In the genomic region with DNA sequence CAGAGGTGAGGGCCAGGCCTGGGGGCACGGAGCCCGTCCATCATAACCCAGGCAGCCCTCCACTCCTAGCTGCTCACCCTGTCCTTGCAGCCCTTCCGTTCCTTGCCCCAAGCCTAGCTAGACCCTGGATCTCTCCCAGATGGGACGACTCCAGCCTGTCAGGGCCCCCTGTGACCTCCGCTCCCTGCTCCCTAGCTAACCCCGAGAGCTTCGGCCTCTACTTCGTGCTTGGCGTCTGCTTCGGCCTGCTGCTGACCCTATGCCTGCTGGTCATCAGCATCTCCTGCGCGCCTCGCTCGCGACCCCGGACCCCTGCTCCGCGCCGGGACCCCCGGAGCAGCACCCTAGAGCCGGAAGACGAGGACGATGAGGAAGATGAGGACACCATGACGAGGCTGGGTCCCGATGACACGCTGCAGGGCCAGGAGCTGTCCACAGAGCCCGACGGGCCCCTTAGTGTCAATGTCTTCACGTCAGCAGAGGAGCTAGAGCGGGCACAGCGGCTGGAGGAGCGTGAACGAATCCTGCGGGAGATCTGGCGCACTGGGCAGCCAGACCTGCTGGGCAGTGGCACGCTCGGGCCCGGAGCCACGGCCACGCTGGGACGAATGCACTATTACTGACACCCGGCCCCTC, we compare ENCODE assay signal across 8 mouse cellular contexts. TPM values are rescaled to one million over a fixed set of nuclear protein-coding genes. Genes with fewer than 3 reads are reported as not detected.
DNase-seq lines count a peak whose midpoint lies in the region; ATAC-seq lines count a peak whose summit lies in the region.

No protein-coding gene starts in this region.

- peak overlapping the region; percentile 80 for H3K9ac ChIP-seq in heart, embryonic 14.5 days (ENCODE audit: low read length)
- H3K9ac ChIP-seq in limb, embryonic 13.5 days = peak overlapping the region; percentile 90
- H3K9ac ChIP-seq in neural tube, embryonic 13.5 days = peak overlapping the region; percentile 68

- peaks cover 5% of the 10 kb centered on the region; the same call in 1 of the 2 replicates for H3K36me3 ChIP-seq in heart, embryonic 14.5 days (ENCODE audit: control insufficient read depth, insufficient read depth, low read length)
- peaks cover 31% of the 10 kb centered on the region for H3K36me3 ChIP-seq in limb, embryonic 13.5 days
- no peaks in the 10 kb centered on the region for H3K36me3 ChIP-seq in neural tube, embryonic 13.5 days

- H3K4me3 ChIP-seq in heart, embryonic 14.5 days (ENCODE audit: control insufficient read depth in 1 of 2, insufficient read depth in 1 of 2, low read depth in 1 of 2, low read length in 2 of 2) = peak overlapping the region; percentile 56 to 67
- peak overlapping the region; percentile 79 for H3K4me3 ChIP-seq in limb, embryonic 13.5 days
- peak overlapping the region; percentile 46 for H3K4me3 ChIP-seq in neural tube, embryonic 13.5 days

- H3K27ac ChIP-seq in heart, embryonic 14.5 days (replicated peaks in 1 of 2; ENCODE audit: control insufficient read depth in 1 of 2, insufficient read depth in 1 of 2, low read depth in 2 of 2, low read length in 2 of 2) = peak overlapping the region; percentile 70 to 81
- H3K27ac ChIP-seq in limb, embryonic 13.5 days = peak overlapping the region; percentile 96
- peak overlapping the region; percentile 68 for H3K27ac ChIP-seq in neural tube, embryonic 13.5 days (replicated peaks)

- peaks cover 14% of the 10 kb centered on the region; the same call in 1 of the 2 replicates for H3K27me3 ChIP-seq in heart, embryonic 14.5 days (ENCODE audit: control insufficient read depth, insufficient read depth, low read length)
- no peaks in the 10 kb centered on the region for H3K27me3 ChIP-seq in limb, embryonic 13.5 days
- H3K27me3 ChIP-seq in neural tube, embryonic 13.5 days = peaks cover 44% of the 10 kb centered on the region

- ATAC-seq in heart, embryonic 14.5 days (ENCODE audit: insufficient number of reproducible peaks, insufficient read depth, low FRiP score, low read depth) = no peak
- ATAC-seq in limb, embryonic 13.5 days (ENCODE audit: low FRiP score, low read depth) = no peak
- 0 out of 2 replicates have a peak, but pooled peaks have one; percentile 15 for ATAC-seq in neural tube, embryonic 13.5 days (ENCODE audit: low read depth)

- peaks cover 31 to 32% of the 10 kb centered on the region in 2 experiments for H3K4me1 ChIP-seq in heart, embryonic 14.5 days (ENCODE audit: control insufficient read depth in 2 of 2, insufficient read depth in 2 of 2, low read length in 2 of 2)
- H3K4me1 ChIP-seq in limb, embryonic 13.5 days = peaks cover 62% of the 10 kb centered on the region
- H3K4me1 ChIP-seq in neural tube, embryonic 13.5 days (replicated peaks) = peaks cover 27% of the 10 kb centered on the region

- DNase-seq in urinary bladder, adult 2 months (ENCODE audit: low spot score) = peak; percentile 26
- no peak for DNase-seq in urinary bladder, postnatal 14 days (ENCODE audit: low spot score)
- DNase-seq in cerebellum, adult 11 months = no peak
- no peak for DNase-seq in layer of hippocampus, postnatal 10 days (ENCODE audit: low spot score in 2 of 2)
- DNase-seq in adrenal gland, postnatal 4 days (ENCODE audit: low spot score in 2 of 2) = no peak

- WGBS in heart, embryonic 14.5 days = 24% methylated on average over 42 of the region's 42 CpGs
- WGBS in limb, embryonic 13.5 days = 7% methylated on average over 42 of the region's 42 CpGs
- 23% methylated on average over 42 of the region's 42 CpGs for WGBS in neural tube, embryonic 13.5 days

- H3K4me2 ChIP-seq in heart, embryonic 14.5 days (ENCODE audit: low read length) = peak overlapping the region; percentile 70
- H3K4me2 ChIP-seq in limb, embryonic 13.5 days (replicated peaks) = peak overlapping the region; percentile 99
- H3K4me2 ChIP-seq in neural tube, embryonic 13.5 days = peak overlapping the region; percentile 65

- H3K9me3 ChIP-seq in heart, embryonic 14.5 days (ENCODE audit: control insufficient read depth, low read length) = no peaks in the 10 kb centered on the region
- no peaks in the 10 kb centered on the region for H3K9me3 ChIP-seq in limb, embryonic 13.5 days
- H3K9me3 ChIP-seq in neural tube, embryonic 13.5 days = no peaks in the 10 kb centered on the region

RNA-seq across cellular contexts. Expression of a gene that starts 1.6 kb away (rescaled TPM):
- polyA plus RNA-seq in urinary bladder, adult 2 months (2012; rRNA removed) = 64.1 and 68.0 TPM in 2 replicates
- 31.8 and 33.9 TPM in 2 replicates for polyA plus RNA-seq in heart, embryonic 14.5 days (2014; fragmentation: Nextera tagmentation; extraction: Ambion mirVana)
- polyA plus RNA-seq in limb, embryonic 13.5 days (2015; fragmentation: Nextera tagmentation; extraction: Ambion mirVana) = 74.5 and 77.5 TPM in 2 replicates
- polyA plus RNA-seq in neural tube, embryonic 13.5 days (2015; fragmentation: Nextera tagmentation; extraction: Ambion mirVana) = 15.3 and 19.8 TPM in 2 replicates
- total RNA-seq in layer of hippocampus, postnatal 10 days (2021) = 10 to 100 TPM in 1 of 2 experiments, 1 to 10 TPM in 1; 6.7 to 10.4 TPM
- 10 to 100 TPM; 67.2 to 69.6 TPM for total RNA-seq in adrenal gland, postnatal 4 days (2021)

RNA-seq across cellular contexts. Expression of a gene that starts 14.1 kb away (rescaled TPM):
- polyA plus RNA-seq in urinary bladder, adult 2 months (2012; rRNA removed) = 10.1 and 11.8 TPM in 2 replicates
- 2.5 and 2.7 TPM in 2 replicates for polyA plus RNA-seq in heart, embryonic 14.5 days (2014; fragmentation: Nextera tagmentation; extraction: Ambion mirVana)
- 9.3 and 10.5 TPM in 2 replicates for polyA plus RNA-seq in limb, embryonic 13.5 days (2015; fragmentation: Nextera tagmentation; extraction: Ambion mirVana)
- polyA plus RNA-seq in neural tube, embryonic 13.5 days (2015; fragmentation: Nextera tagmentation; extraction: Ambion mirVana) = 0.89 and 2.0 TPM in 2 replicates
- 1 to 10 TPM; 1.0 to 1.1 TPM for total RNA-seq in layer of hippocampus, postnatal 10 days (2021)
- 1 to 10 TPM; 4.2 to 4.3 TPM for total RNA-seq in adrenal gland, postnatal 4 days (2021)

RNA-seq across cellular contexts. Expression of a gene that starts 45.4 kb away (rescaled TPM):
- polyA plus RNA-seq in urinary bladder, adult 2 months (2012; rRNA removed) = 26.3 and 40.8 TPM in 2 replicates
- 13.1 and 17.8 TPM in 2 replicates for polyA plus RNA-seq in heart, embryonic 14.5 days (2014; fragmentation: Nextera tagmentation; extraction: Ambion mirVana)
- 38.7 and 39.0 TPM in 2 replicates for polyA plus RNA-seq in limb, embryonic 13.5 days (2015; fragmentation: Nextera tagmentation; extraction: Ambion mirVana)
- polyA plus RNA-seq in neural tube, embryonic 13.5 days (2015; fragmentation: Nextera tagmentation; extraction: Ambion mirVana) = 33.9 and 37.7 TPM in 2 replicates
- total RNA-seq in layer of hippocampus, postnatal 10 days (2021) = 10 to 100 TPM; 19.7 to 20.7 TPM
- 10 to 100 TPM; 25.9 to 30.5 TPM for total RNA-seq in adrenal gland, postnatal 4 days (2021)

RNA-seq across cellular contexts. Expression of a gene that starts 52.7 kb away (rescaled TPM):
- 48.2 and 49.5 TPM in 2 replicates for polyA plus RNA-seq in urinary bladder, adult 2 months (2012; rRNA removed)
- 45.4 and 49.1 TPM in 2 replicates for polyA plus RNA-seq in heart, embryonic 14.5 days (2014; fragmentation: Nextera tagmentation; extraction: Ambion mirVana)
- polyA plus RNA-seq in limb, embryonic 13.5 days (2015; fragmentation: Nextera tagmentation; extraction: Ambion mirVana) = 44.7 and 46.3 TPM in 2 replicates
- 47.7 and 54.3 TPM in 2 replicates for polyA plus RNA-seq in neural tube, embryonic 13.5 days (2015; fragmentation: Nextera tagmentation; extraction: Ambion mirVana)
- total RNA-seq in layer of hippocampus, postnatal 10 days (2021) = 10 to 100 TPM; 15.6 TPM
- total RNA-seq in adrenal gland, postnatal 4 days (2021) = 10 to 100 TPM; 26.7 to 27.1 TPM

RNA-seq across cellular contexts. Expression of a gene that starts 53.4 kb away (rescaled TPM):
- 111 and 130 TPM in 2 replicates for polyA plus RNA-seq in urinary bladder, adult 2 months (2012; rRNA removed)
- 132 and 148 TPM in 2 replicates for polyA plus RNA-seq in heart, embryonic 14.5 days (2014; fragmentation: Nextera tagmentation; extraction: Ambion mirVana)
- 251 and 256 TPM in 2 replicates for polyA plus RNA-seq in limb, embryonic 13.5 days (2015; fragmentation: Nextera tagmentation; extraction: Ambion mirVana)
- polyA plus RNA-seq in neural tube, embryonic 13.5 days (2015; fragmentation: Nextera tagmentation; extraction: Ambion mirVana) = 143 and 165 TPM in 2 replicates
- total RNA-seq in layer of hippocampus, postnatal 10 days (2021) = 100 to 1,000 TPM; 141 to 144 TPM
- total RNA-seq in adrenal gland, postnatal 4 days (2021) = 100 to 1,000 TPM; 319 to 332 TPM
